Mouse (Mus musculus) liver, embryonic 11.5 days (tissue): Measurements from ENCODE around the gene Arhgef40. TPM values are rescaled to one million over a fixed set of nuclear protein-coding genes. Genes with fewer than 3 reads are reported as not detected.

Experiments
- ATAC-seq: fragments of 200-750 bp; cut with Nextera tagmentation; replicated peaks from 2 replicates; pipeline ENCODE4 v1.8.0; 2017; ENCODE audit warnings: moderate number of reproducible peaks, mild to moderate bottlenecking, moderate TSS enrichment, moderate library complexity; ENCODE audit not compliant: low FRiP score
- DNase-seq: peaks from one replicate; pipeline ENCODE4 v3.0.0-alpha.2; 2017; ENCODE audit warnings: low spot score
- H3K27ac ChIP-seq: fragments of 300-500 bp; sonication (generic); 2 replicates; pipeline ENCODE4 v1.5.1; 2014; ENCODE audit warnings: mild to moderate bottlenecking, low read depth, low read length, control low read depth
- H3K27me3 ChIP-seq: fragments of 300-500 bp; sonication (generic); replicated peaks from 2 replicates; pipeline ENCODE4 v1.6.1; 2014; ENCODE audit warnings: low read length, mixed read lengths; ENCODE audit not compliant: control insufficient read depth, insufficient read depth
- H3K36me3 ChIP-seq: fragments of 300-500 bp; sonication (generic); 2 replicates; pipeline ENCODE4 v1.6.1; 2014; ENCODE audit warnings: mild to moderate bottlenecking, low read length, moderate library complexity, mixed read lengths; ENCODE audit not compliant: control insufficient read depth, insufficient read depth
- H3K4me1 ChIP-seq: fragments of 300-500 bp; sonication (generic); replicated peaks from 2 replicates; pipeline ENCODE4 v1.6.1; 2014; ENCODE audit warnings: low read length, mixed read lengths; ENCODE audit not compliant: control insufficient read depth, insufficient read depth
- H3K4me2 ChIP-seq: fragments of 300-500 bp; sonication (generic); 2 replicates; pipeline ENCODE4 v1.6.1; 2014; ENCODE audit warnings: mild to moderate bottlenecking, control low read depth, moderate library complexity
- H3K4me3 ChIP-seq: fragments of 300-500 bp; sonication (generic); 2 replicates; pipeline ENCODE4 v1.5.1; 2014; ENCODE audit warnings: low read depth, low read length, control low read depth
- H3K9ac ChIP-seq: fragments of 300-500 bp; sonication (generic); 2 replicates; pipeline ENCODE4 v1.6.1; 2014; ENCODE audit warnings: low read depth, low read length, control low read depth
- H3K9me3 ChIP-seq: fragments of 300-500 bp; sonication (generic); 2 replicates; pipeline ENCODE4 v1.6.1; 2016; ENCODE audit warnings: low read length, inconsistent platforms, mixed read lengths; ENCODE audit not compliant: control insufficient read depth
- WGBS: fragments of 180-500 bp; shearing (Covaris S2); extraction: QIAGEN DNeasy Blood & Tissue Kit; methylation state at CpG from one replicate; pipeline ENCODE4 v1.1.7; 2014; 5-methylcytosine and 5-hydroxymethylcytosine counted together
- polyA plus RNA-seq: library from polyadenylated mRNA; unstranded; fragments of >200 nt; fragmentation: Nextera tagmentation; extraction: Ambion mirVana; gene quantifications from 2 replicates; pipeline ENCODE4 v1.2.1, GENCODE M21; 2014

Arhgef40 gene
- polyA plus RNA-seq, 1 experiment from 2014 or later, result 61.8 TPM

DNA sequence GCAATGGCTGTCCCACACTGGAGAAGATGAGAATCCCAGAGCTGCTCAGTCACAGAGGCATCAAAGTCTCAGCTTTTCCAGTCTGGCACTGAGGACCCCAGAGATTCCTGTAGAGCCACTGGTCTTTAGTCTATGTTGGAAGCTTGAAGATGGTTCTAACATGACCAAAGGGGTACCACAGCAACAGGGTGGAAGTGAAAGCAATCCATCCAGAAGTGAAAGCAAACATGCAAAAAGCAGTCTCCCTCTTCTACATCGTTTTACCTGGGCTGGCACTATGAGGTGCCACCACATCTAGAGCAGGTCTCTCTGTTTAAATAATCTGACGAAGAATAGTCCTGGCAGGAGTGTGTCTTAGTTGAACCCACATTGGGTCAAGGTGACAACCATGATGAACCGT is 5.3 kb upstream of the Arhgef40 start:
- peaks cover 4% of the 10 kb centered on the region; the same call in 1 of the 2 replicates for H3K4me1 ChIP-seq
- H3K4me3 ChIP-seq, result no peak overlapping the region
- no peaks in the 10 kb centered on the region for H3K9me3 ChIP-seq
- H3K27ac ChIP-seq, result no peak overlapping the region
- no peak for DNase-seq
- no peaks in the 10 kb centered on the region for H3K27me3 ChIP-seq
- no peak for ATAC-seq
- H3K36me3 ChIP-seq, result no peaks in the 10 kb centered on the region
- no peak overlapping the region for H3K4me2 ChIP-seq
- no peak overlapping the region for H3K9ac ChIP-seq
- WGBS, result 81% methylated on average over 3 of the region's 3 CpGs

DNA sequence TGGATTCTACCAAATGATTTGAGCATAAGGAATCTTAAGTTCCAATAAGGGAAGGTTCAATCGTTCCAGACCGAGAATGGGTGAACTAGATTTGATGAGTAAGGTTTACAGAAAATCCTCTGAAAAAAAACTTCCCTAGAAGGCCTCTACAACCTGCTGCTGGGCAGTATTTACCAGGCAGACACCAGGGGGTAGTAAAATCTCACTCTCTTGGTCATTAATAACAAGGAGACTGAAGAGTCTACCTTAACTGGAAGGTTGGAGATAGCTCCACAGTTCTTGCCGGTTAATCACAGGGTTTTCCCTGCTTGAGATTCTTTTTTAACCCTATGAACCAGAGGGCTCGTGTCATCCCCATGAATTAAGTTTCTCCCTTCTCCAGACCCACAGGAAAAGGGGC is 1.3 kb upstream of the Arhgef40 start:
- no peak overlapping the region for H3K4me2 ChIP-seq
- no peaks in the 10 kb centered on the region for H3K9me3 ChIP-seq
- H3K27ac ChIP-seq, result no peak overlapping the region
- H3K36me3 ChIP-seq, result peaks cover 2% of the 10 kb centered on the region; the same call in 1 of the 2 replicates
- DNase-seq (no peak), ATAC-seq (no peak)
- no peak overlapping the region for H3K4me3 ChIP-seq
- H3K27me3 ChIP-seq, result no peaks in the 10 kb centered on the region
- H3K9ac ChIP-seq, result no peak overlapping the region
- H3K4me1 ChIP-seq, result peaks cover 28% of the 10 kb centered on the region
- 52% methylated on average over 4 of the region's 4 CpGs for WGBS

DNA sequence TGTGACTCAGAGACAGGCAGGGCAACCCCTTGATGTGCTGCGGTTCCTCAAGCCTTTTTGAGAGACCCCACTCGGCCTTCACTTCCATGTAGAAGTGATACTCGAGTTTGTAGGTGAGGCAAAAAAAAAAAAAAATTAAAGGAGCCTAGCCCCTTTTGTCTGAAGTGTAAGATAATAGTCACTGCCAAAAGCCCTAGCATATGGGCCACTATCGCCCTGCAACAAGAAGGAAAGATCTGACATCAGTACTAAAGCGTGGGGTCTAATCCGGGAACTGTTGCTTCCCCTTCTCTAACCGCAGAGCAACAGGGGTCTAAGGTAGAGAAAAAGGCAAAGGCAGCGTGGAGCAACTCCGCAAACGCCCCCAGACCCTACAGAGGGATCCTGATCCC is 668 bp upstream of the Arhgef40 start:
- ATAC-seq, result no peak
- peaks cover 29% of the 10 kb centered on the region for H3K4me1 ChIP-seq

DNA sequence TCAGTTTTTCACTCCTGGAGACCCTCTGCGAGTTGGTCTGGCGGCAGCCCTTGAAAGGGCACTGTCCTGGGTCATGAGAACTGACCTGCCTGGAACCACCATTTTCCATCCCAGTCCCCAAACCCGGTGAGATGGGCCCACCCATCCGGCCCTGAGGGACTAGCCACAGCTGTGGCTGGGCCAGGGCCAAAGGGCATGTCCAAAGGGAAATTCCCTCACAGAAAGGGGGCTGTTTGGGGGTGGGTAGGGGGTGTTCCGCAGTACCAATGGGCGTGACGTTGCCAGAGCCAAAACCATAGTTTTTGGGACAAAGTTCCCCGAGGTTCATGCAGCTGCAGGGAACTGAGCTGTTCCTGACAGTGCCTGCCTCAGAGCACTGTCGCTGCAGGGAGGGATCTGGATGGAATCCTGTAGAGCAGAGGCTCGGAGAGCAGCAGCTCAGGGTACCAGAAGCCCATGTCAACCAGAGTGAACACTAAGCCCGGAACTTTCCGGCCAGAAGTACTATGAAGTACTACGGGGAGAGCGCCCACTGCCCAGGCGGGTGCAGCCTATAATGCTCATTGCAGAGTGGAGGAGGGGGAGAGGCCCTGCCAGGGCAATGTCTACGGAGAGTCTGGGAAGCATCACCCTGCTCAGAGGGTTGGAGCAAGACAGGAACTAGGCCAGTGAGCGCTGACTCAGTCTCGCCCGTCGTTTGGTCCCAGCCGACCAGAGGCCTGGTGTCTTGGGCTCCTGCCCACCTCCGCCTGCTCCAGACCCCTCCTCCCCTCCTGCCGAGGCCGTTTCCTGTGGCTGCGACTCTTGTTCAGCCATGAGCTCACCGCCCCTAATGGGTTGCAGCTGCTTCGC is 1.0 kb downstream of the Arhgef40 start:
- peaks cover 32% of the 10 kb centered on the region for H3K4me1 ChIP-seq
- H3K36me3 ChIP-seq, result peaks cover 11% of the 10 kb centered on the region; the same call in 1 of the 2 replicates
- peak overlapping the region; percentile 71 for H3K4me3 ChIP-seq
- peak overlapping the region; percentile 87 for H3K4me2 ChIP-seq
- H3K27ac ChIP-seq, result peak overlapping the region; percentile 96
- WGBS, result 1% methylated on average over 27 of the region's 27 CpGs
- H3K9ac ChIP-seq, result peak overlapping the region; percentile 79
- ATAC-seq (peak; percentile 55), DNase-seq (peak; percentile 71)
- H3K9me3 ChIP-seq, result no peaks in the 10 kb centered on the region
- H3K27me3 ChIP-seq, result 0 out of 2 replicates have a peak, but pooled peaks cover 4% of the 10 kb centered on the region

More for the DNA sequence above, 668 bp upstream of the Arhgef40 start:
- Histone ChIP-seq H3K9ac (peak overlapping the region; percentile 79), H3K27ac (peak overlapping the region; percentile 96; the same call in 1 of the 2 replicates), H3K9me3 (no peaks in the 10 kb centered on the region), H3K4me3 (peak overlapping the region; percentile 71), H3K27me3 (no peaks in the 10 kb centered on the region), H3K4me2 (peak overlapping the region; percentile 87), H3K36me3 (peaks cover 5% of the 10 kb centered on the region; the same call in 1 of the 2 replicates)
- 8% methylated on average over 10 of the region's 10 CpGs for WGBS
- DNase-seq, result no peak

- Histone ChIP-seq H3K9me3 (no peaks in the 10 kb centered on the region), H3K4me1 (peaks cover 32% of the 10 kb centered on the region), H3K4me3 (peak overlapping the region; percentile 71), H3K4me2 (peak overlapping the region; percentile 87), H3K36me3 (peaks cover 13% of the 10 kb centered on the region; the same call in 1 of the 2 replicates), H3K27me3 (0 out of 2 replicates have a peak, but pooled peaks cover 4% of the 10 kb centered on the region), H3K9ac (peak overlapping the region; percentile 79), H3K27ac (peak overlapping the region; percentile 96)
- DNase-seq (no peak), ATAC-seq (peak; percentile 76)
- WGBS, result 5% methylated on average over 7 of the region's 7 CpGs
These were observed 1.6 kb downstream of the Arhgef40 start for GRCm38 (mm10) chr14:51986153-51986505.

DNA sequence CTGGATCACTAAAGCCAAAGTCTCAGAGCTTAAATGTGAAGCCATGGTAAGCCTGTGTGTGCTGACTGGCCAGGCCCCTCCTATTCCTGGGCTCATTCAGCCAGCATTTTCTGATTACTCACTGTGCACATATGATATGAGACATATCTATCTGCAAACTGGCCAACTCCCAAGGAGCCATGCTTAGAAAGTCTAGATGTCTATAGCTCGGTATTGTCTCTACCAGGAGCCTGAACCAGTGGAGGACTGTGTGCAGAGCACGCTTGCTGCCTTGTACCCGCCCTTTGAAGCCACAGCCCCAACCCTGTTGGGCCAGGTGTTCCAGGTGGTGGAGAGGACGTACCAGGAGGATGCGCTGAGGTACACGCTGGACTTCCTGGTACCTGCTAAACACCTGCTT is 2.7 kb downstream of the Arhgef40 start:
- DNase-seq (no peak), ATAC-seq (peak; percentile 70)
- Histone ChIP-seq H3K27ac (peak overlapping the region; percentile 96), H3K36me3 (peaks cover 20% of the 10 kb centered on the region), H3K4me1 (peaks cover 32% of the 10 kb centered on the region), H3K27me3 (0 out of 2 replicates have a peak, but pooled peaks cover 4% of the 10 kb centered on the region), H3K4me2 (peak overlapping the region; percentile 87), H3K4me3 (0 out of 2 replicates have a peak overlapping the region, but pooled peaks have one; percentile 17), H3K9me3 (no peaks in the 10 kb centered on the region), H3K9ac (no peak overlapping the region; the same call in 1 of the 2 replicates)
- 72% methylated on average over 6 of the region's 6 CpGs for WGBS

GRCm38 (mm10) chr14:51988731-51989130 is 4.2 kb downstream of the Arhgef40 start:
- Histone ChIP-seq H3K4me1 (peaks cover 32% of the 10 kb centered on the region), H3K36me3 (peaks cover 21% of the 10 kb centered on the region), H3K9me3 (no peaks in the 10 kb centered on the region), H3K27me3 (0 out of 2 replicates have a peak, but pooled peaks cover 4% of the 10 kb centered on the region), H3K27ac (no peak overlapping the region), H3K4me3 (no peak overlapping the region), H3K4me2 (no peak overlapping the region), H3K9ac (no peak overlapping the region; the same call in 1 of the 2 replicates)
- ATAC-seq (no peak), DNase-seq (no peak)
- 82% methylated on average over 12 of the region's 12 CpGs for WGBS

DNA sequence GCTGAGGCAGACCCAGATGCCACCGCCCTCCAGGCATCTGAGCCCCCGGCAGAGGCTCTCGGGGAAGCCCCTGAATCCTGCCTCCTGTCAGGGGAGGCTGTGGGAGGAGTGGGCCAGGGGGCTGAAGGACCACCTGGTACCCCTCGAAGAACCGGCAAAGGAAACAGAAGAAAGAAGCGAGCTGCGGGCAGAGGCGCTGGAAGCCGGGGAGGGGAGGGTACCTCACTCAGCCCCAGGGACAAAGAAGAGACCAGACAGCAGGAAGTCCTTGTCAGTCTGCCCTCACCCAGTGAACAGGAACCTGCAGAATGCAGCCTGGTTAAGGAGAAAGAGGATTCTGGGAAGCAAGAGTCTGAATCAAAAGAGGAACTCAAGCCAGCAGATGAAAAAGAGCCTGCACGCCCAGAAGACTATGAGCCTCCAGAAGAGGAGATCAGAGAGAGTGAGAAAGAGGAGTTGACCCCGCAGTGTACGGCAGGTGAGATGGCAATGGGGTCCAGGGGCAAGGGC is 5.0 kb downstream of the Arhgef40 start:
- no peak for DNase-seq
- H3K36me3 ChIP-seq, result peaks cover 21% of the 10 kb centered on the region
- no peak overlapping the region for H3K27ac ChIP-seq
- peak overlapping the region; percentile 16 for H3K4me2 ChIP-seq
- WGBS, result 51% methylated on average over 12 of the region's 12 CpGs
- peaks cover 28% of the 10 kb centered on the region for H3K4me1 ChIP-seq
- no peaks in the 10 kb centered on the region for H3K9me3 ChIP-seq
- 0 out of 2 replicates have a peak, but pooled peaks cover 4% of the 10 kb centered on the region for H3K27me3 ChIP-seq
- no peak for ATAC-seq
- H3K4me3 ChIP-seq, result no peak overlapping the region
- H3K9ac ChIP-seq, result no peak overlapping the region
